Mouse (Mus musculus): ENCODE measurements around the gene Scd4. TPM values are rescaled to one million over a fixed set of nuclear protein-coding genes. Genes with fewer than 3 reads are reported as not detected.

Gene Scd4
- polyA plus RNA-seq, 1 experiment from 2014 or later, result 0.05 TPM

- Histone ChIP-seq H3K4me3 (peak overlapping the region; percentile 95), H3K27ac (replicated peaks) (peak overlapping the region; percentile 99), H3K36me3 (replicated peaks) (peaks cover 42% of the 10 kb centered on the region), H3K27me3 (replicated peaks; ENCODE audit: low read depth, poor library complexity, severe bottlenecking) (no peaks in the 10 kb centered on the region), H3K9me3 (no peaks in the 10 kb centered on the region), H3K4me1 (peaks cover 72% of the 10 kb centered on the region)
- DNase-seq (ENCODE audit: low spot score), result peak; percentile 99
- WGBS, result under 1% methylated on average over 31 of the region's 31 CpGs
These were observed 38.9 kb upstream of the Scd4 start for GRCm38 (mm10) chr19:44293769-44294551.

DNA sequence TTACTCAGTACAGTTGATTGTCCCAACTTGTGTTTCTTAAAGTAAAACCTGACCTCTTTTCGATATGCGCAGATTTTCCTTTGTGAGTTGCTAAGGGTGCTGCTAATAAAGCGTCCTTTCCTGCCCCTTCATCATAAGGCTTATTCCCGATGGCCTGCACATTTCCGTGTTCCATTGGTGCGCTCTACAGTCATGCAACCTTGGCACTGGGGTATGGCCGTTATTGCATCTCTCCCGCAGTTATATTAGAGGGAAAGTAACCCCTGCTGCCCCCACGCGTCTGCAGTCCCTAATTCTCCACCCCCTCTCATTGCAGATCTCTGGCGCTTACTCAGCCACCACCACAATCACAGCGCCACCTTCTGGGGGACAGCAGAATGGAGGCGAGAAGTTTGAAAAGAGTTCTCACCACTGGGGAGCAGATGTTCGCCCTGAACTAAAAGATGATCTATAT, 38.3 kb upstream of the Scd4 start:
- H3K9me3 ChIP-seq, result no peaks in the 10 kb centered on the region
- under 1% methylated on average over 14 of the region's 14 CpGs for WGBS
- peaks cover 48% of the 10 kb centered on the region for H3K36me3 ChIP-seq (replicated peaks)
- peaks cover 79% of the 10 kb centered on the region for H3K4me1 ChIP-seq
- H3K27ac ChIP-seq (replicated peaks), result peak overlapping the region; percentile 99
- peak; percentile 91 for DNase-seq (ENCODE audit: low spot score)
- H3K4me3 ChIP-seq, result peak overlapping the region; percentile 95
- no peaks in the 10 kb centered on the region for H3K27me3 ChIP-seq (replicated peaks; ENCODE audit: low read depth, poor library complexity, severe bottlenecking)

GRCm38 (mm10) chr19:44295251-44295650, 37.6 kb upstream of the Scd4 start:
- 27% methylated on average over 3 of the region's 3 CpGs for WGBS

DNA sequence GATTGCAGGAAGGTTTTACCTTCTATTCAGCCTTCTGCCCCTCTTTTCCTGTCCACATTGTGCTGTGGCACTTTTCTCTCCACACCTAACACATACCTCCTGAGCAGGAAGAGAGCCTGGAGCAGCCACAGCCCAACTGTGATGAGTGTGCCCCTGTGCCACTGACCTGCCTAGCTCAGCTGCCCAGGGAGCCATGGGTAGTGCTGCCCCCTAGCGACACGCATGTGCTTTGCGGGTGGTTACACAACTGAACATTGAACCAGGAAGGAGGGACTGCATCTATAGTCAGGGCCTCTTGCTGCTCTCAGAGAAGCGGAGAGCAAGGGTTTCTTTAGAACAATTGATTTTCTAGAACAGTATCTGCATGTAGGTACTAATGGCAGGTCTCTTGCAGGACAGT, 37.2 kb upstream of the Scd4 start:
- DNase-seq (ENCODE audit: low spot score), result peak; percentile 89
- H3K4me1 ChIP-seq, result peaks cover 81% of the 10 kb centered on the region
- H3K36me3 ChIP-seq (replicated peaks), result peaks cover 60% of the 10 kb centered on the region
- 14% methylated on average over 4 of the region's 4 CpGs for WGBS
- H3K9me3 ChIP-seq, result no peaks in the 10 kb centered on the region
- peak overlapping the region; percentile 95 for H3K4me3 ChIP-seq
- peak overlapping the region; percentile 99; the same call in 1 of the 2 replicates for H3K27ac ChIP-seq (replicated peaks)
- H3K27me3 ChIP-seq (replicated peaks; ENCODE audit: low read depth, poor library complexity, severe bottlenecking), result no peaks in the 10 kb centered on the region

More at GRCm38 (mm10) chr19:44295251-44295650, 37.6 kb upstream of the Scd4 start:
- no peak for DNase-seq (ENCODE audit: low spot score)
- Histone ChIP-seq H3K27ac (replicated peaks) (peak overlapping the region; percentile 99), H3K4me1 (peaks cover 79% of the 10 kb centered on the region), H3K27me3 (replicated peaks; ENCODE audit: low read depth, poor library complexity, severe bottlenecking) (no peaks in the 10 kb centered on the region), H3K36me3 (replicated peaks) (peaks cover 55% of the 10 kb centered on the region), H3K4me3 (peak overlapping the region; percentile 95), H3K9me3 (no peaks in the 10 kb centered on the region)

DNA sequence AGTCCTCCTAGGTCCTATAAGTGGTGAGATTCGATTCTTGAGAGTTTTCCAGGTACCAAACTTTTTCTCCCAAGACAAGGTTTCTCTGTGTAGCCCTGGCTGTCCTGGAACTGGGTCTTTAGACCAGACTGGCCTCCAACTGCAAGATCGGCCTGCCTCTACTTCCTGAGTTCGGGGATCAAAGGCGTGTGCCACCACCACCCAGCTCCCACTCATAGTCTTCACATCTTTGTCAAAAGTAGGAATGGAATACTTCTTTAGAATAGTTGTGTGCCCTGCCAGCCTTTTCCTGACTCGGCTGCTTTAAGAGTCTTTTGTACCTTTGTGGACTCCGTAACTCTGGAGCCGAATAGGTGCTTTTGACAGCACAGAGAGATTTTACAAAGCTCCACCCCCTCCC, 36.7 kb upstream of the Scd4 start:
- H3K27me3 ChIP-seq (replicated peaks; ENCODE audit: low read depth, poor library complexity, severe bottlenecking), result no peaks in the 10 kb centered on the region
- DNase-seq (ENCODE audit: low spot score), result no peak
- peaks cover 64% of the 10 kb centered on the region for H3K36me3 ChIP-seq (replicated peaks)
- H3K4me3 ChIP-seq, result peak overlapping the region; percentile 95
- no peaks in the 10 kb centered on the region for H3K9me3 ChIP-seq
- H3K4me1 ChIP-seq, result peaks cover 86% of the 10 kb centered on the region
- whole genome bisulfite sequencing, result 53% methylated on average over 7 of the region's 7 CpGs
- 0 out of 2 replicates have a peak overlapping the region, but pooled peaks have one; percentile 51 for H3K27ac ChIP-seq (replicated peaks)

- Histone ChIP-seq H3K4me1 (peaks cover 77% of the 10 kb centered on the region), H3K9me3 (no peaks in the 10 kb centered on the region), H3K27me3 (replicated peaks; ENCODE audit: low read depth, poor library complexity, severe bottlenecking) (no peaks in the 10 kb centered on the region), H3K36me3 (replicated peaks) (peaks cover 73% of the 10 kb centered on the region), H3K4me3 (peak overlapping the region; percentile 95), H3K27ac (replicated peaks) (peak overlapping the region; percentile 51; the same call in 1 of the 2 replicates)
- WGBS, result 79% methylated on average over 8 of the region's 8 CpGs
- no peak for DNase-seq (ENCODE audit: low spot score)
These were observed 35.7 kb upstream of the Scd4 start for GRCm38 (mm10) chr19:44297068-44297760.

DNA sequence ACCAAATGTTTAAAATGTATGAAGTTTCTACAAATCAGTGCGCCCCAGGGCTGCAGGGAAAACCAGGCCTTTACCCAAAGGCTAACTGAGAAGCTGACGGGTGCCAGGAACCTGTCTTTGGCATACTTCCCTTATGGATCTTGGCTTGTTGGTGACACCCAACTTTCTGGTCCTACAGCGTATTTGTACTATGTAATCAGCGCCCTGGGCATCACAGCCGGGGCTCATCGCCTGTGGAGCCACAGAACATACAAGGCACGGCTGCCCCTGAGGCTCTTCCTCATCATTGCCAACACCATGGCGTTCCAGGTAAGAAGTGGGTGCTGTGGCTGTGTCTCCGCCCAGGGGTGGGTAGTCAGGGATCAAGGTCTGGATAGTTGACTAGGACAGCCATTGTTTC, 35.0 kb upstream of the Scd4 start:
- Histone ChIP-seq H3K36me3 (replicated peaks) (peaks cover 80% of the 10 kb centered on the region), H3K27ac (replicated peaks) (no peak overlapping the region), H3K27me3 (replicated peaks; ENCODE audit: low read depth, poor library complexity, severe bottlenecking) (no peaks in the 10 kb centered on the region), H3K4me1 (peaks cover 71% of the 10 kb centered on the region), H3K4me3 (peak overlapping the region; percentile 95), H3K9me3 (no peaks in the 10 kb centered on the region)
- DNase-seq (ENCODE audit: low spot score), result no peak
- WGBS, result 89% methylated on average over 9 of the region's 9 CpGs

DNA sequence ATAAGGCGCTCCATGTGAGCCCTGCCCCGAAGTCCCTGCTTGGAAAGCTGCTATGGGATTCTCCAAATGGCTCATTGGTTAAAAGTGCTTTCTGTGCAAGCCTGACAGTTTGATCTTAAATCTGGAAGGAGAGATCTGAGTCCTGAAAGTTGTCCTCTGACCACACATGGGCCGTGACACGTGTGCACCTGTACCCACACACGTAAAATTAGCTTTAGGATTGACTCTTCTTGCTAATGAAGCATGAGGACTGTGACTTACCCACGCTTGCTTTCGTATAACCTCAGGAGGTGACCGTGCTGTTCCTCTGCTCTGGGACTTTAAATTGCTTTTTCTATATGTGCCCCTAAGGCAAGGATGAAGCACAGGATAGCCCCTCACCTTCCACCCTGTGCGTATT, 33.8 kb upstream of the Scd4 start:
- Histone ChIP-seq H3K4me1 (peaks cover 61% of the 10 kb centered on the region), H3K9me3 (no peaks in the 10 kb centered on the region), H3K4me3 (peak overlapping the region; percentile 95), H3K27me3 (replicated peaks; ENCODE audit: low read depth, poor library complexity, severe bottlenecking) (no peaks in the 10 kb centered on the region), H3K36me3 (replicated peaks) (peaks cover 92% of the 10 kb centered on the region), H3K27ac (replicated peaks) (no peak overlapping the region)
- no peak for DNase-seq (ENCODE audit: low spot score)
- 94% methylated on average over 9 of the region's 9 CpGs for WGBS

DNA sequence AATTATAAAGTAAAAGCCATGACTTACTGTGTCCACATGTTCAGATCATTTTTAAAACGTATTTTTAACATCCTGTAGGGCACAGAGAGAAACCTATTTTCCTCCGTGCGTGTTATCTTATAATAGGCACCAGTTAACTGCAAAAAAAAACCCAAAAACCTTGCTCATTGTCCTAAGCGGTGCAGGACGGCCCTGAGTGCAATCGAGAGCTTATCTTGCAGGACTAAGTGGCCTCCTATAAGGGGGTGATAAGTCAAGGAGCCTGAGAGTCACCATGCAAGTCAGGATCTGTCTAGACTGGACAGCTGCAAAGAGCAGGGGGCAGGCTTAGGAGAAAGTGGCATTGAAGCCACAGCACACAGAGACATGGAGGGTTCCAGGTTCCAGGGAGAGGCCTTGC, 33.0 kb upstream of the Scd4 start:
- peak overlapping the region; percentile 95; the same call in 1 of the 2 replicates for H3K4me3 ChIP-seq
- H3K9me3 ChIP-seq, result no peaks in the 10 kb centered on the region
- DNase-seq (ENCODE audit: low spot score), result no peak
- H3K27me3 ChIP-seq (replicated peaks; ENCODE audit: low read depth, poor library complexity, severe bottlenecking), result no peaks in the 10 kb centered on the region
- no peak overlapping the region for H3K27ac ChIP-seq (replicated peaks)
- 87% methylated on average over 6 of the region's 6 CpGs for WGBS
- peaks cover 61% of the 10 kb centered on the region for H3K4me1 ChIP-seq
- H3K36me3 ChIP-seq (replicated peaks), result peaks cover 99% of the 10 kb centered on the region

DNA sequence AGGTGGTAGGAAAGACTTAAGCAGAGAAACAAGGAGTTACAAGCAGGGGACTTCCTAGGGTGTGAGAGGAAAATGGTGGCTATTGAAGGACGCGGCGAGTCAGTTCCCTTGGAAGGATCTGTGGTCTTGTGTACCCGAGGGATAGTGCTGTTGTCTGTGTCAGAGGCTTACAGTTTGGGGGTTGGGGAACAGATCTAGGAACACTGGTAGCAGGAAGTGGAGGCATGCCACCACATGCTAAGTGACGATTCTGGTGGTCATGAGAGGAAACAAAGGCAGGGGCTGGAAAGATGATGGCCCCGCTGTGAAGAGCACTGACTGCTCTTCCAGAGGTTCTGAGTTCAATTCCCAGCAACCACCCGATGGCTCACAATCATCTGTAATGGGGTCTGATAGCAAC, 32.4 kb upstream of the Scd4 start:
- no peaks in the 10 kb centered on the region for H3K27me3 ChIP-seq (replicated peaks; ENCODE audit: low read depth, poor library complexity, severe bottlenecking)
- no peak for DNase-seq (ENCODE audit: low spot score)
- peaks cover 57% of the 10 kb centered on the region for H3K4me1 ChIP-seq
- H3K36me3 ChIP-seq (replicated peaks), result peaks cover 99% of the 10 kb centered on the region
- H3K4me3 ChIP-seq, result peak overlapping the region; percentile 95; the same call in 1 of the 2 replicates
- 87% methylated on average over 7 of the region's 7 CpGs for WGBS
- no peaks in the 10 kb centered on the region for H3K9me3 ChIP-seq
- no peak overlapping the region for H3K27ac ChIP-seq (replicated peaks)

DNA sequence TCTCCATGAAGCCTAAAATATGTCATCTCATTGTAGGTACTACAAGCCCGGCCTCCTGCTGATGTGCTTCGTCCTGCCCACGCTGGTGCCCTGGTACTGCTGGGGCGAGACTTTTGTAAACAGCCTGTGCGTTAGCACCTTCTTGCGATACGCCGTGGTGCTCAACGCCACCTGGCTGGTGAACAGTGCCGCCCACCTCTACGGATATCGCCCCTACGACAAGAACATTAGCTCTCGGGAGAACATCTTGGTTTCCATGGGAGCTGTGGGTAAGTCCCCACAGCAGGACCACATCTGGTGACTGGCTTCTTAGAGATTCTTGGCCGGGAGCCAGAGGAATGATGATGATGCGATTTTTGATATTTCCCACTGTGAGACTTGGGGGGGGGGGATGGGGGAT, 31.7 kb upstream of the Scd4 start:
- WGBS, result 92% methylated on average over 16 of the region's 16 CpGs
- Histone ChIP-seq H3K36me3 (replicated peaks) (peaks cover 99% of the 10 kb centered on the region), H3K4me1 (peaks cover 52% of the 10 kb centered on the region), H3K27me3 (replicated peaks; ENCODE audit: low read depth, poor library complexity, severe bottlenecking) (no peaks in the 10 kb centered on the region), H3K27ac (replicated peaks) (no peak overlapping the region), H3K4me3 (peak overlapping the region; percentile 8; the same call in 1 of the 2 replicates), H3K9me3 (no peaks in the 10 kb centered on the region)
- DNase-seq (ENCODE audit: low spot score), result peak; percentile 10

- WGBS, result 90% methylated on average over 9 of the region's 9 CpGs
- peak; percentile 7 for DNase-seq (ENCODE audit: low spot score)
- H3K4me3 ChIP-seq, result no peak overlapping the region
- H3K27me3 ChIP-seq (replicated peaks; ENCODE audit: low read depth, poor library complexity, severe bottlenecking), result no peaks in the 10 kb centered on the region
- no peak overlapping the region for H3K27ac ChIP-seq (replicated peaks)
- no peaks in the 10 kb centered on the region for H3K9me3 ChIP-seq
- H3K36me3 ChIP-seq (replicated peaks), result peaks cover 99% of the 10 kb centered on the region
- H3K4me1 ChIP-seq, result peaks cover 46% of the 10 kb centered on the region
These were observed 31.1 kb upstream of the Scd4 start for GRCm38 (mm10) chr19:44301671-44302305.

All from embryonic facial prominence, embryonic 10.5 days (tissue).